15 mouse cellular contexts compared by ENCODE assay signal in the genomic region with DNA sequence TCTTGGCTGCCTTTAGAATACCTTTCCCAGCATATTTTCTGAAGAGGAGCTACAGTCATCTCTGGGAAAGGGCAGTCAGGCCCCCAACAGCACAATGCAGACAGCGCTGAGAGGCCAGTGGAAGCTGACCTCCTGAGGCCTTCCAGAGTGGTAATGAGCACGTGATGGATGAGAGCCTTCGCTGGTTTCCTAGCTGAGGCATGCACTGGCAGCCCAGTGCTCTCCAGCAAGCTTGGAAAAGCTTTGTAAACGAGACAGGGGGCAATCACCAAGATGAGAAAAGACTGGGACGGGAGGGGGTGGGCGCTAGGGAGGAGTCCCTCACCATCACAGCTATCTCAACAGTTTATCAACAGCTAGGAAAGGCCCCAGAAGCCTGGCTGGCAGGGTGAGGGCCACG.
DNase-seq lines count a peak whose midpoint lies in the region; ATAC-seq and TF ChIP-seq lines count a peak whose summit lies in the region.
"Had no signal": no experiment of that assay in that cellular context is flagged by ENCODE, and none has a peak within 500 bp of the region (broad histone marks: within the 10 kb centered on the region; RNA-seq: fewer than 3 reads in every experiment).

No protein-coding gene starts in this region.

- H3K9ac ChIP-seq in forebrain, embryonic 14.5 days (ENCODE audit: low read length): no peak overlapping the region
- H3K9ac ChIP-seq: embryonic facial prominence, embryonic 12.5 days had no signal

- no peaks in the 10 kb centered on the region for H3K27me3 ChIP-seq in forebrain, embryonic 10.5 days (ENCODE audit: poor library complexity, severe bottlenecking)
- no peaks in the 10 kb centered on the region for H3K27me3 ChIP-seq in forebrain, embryonic 14.5 days (replicated peaks; ENCODE audit: control insufficient read depth, insufficient read depth, low read length)
- H3K27me3 ChIP-seq: embryonic facial prominence, embryonic 12.5 days had no signal

- ATAC-seq in forebrain, embryonic 14.5 days: no peak
- ATAC-seq: intestine, embryonic 16.5 days had no signal

- no peaks in the 10 kb centered on the region; the same call in 1 of the 2 replicates for H3K36me3 ChIP-seq in forebrain, embryonic 10.5 days (replicated peaks)
- no peaks in the 10 kb centered on the region for H3K36me3 ChIP-seq in forebrain, embryonic 14.5 days (ENCODE audit: control insufficient read depth, insufficient read depth, low read length)
- H3K36me3 ChIP-seq: embryonic facial prominence, embryonic 12.5 days had no signal

- H3K4me1 ChIP-seq in forebrain, embryonic 10.5 days: peaks cover 40% of the 10 kb centered on the region
- H3K4me1 ChIP-seq in forebrain, embryonic 14.5 days (ENCODE audit: control insufficient read depth, insufficient read depth, low read length): no peaks in the 10 kb centered on the region
- H3K4me1 ChIP-seq in embryonic fibroblast, embryonic 13.5 days (ENCODE audit: control insufficient read depth, insufficient read depth, low read length): peaks cover 26% of the 10 kb centered on the region

- DNase-seq in forebrain, embryonic 10.5 days (ENCODE audit: extremely low spot score, low spot score): no peak
- no peak for DNase-seq in forebrain, embryonic 14.5 days (ENCODE audit: low spot score)
- DNase-seq in kidney, postnatal 10 days: peak; percentile 30
- no peak for DNase-seq in kidney, postnatal 25 days
- DNase-seq in retina, postnatal 1 day: peak; percentile 29
- no peak for DNase-seq in right cerebral cortex, postnatal 10 days (ENCODE audit: low spot score in 2 of 2)
- DNase-seq in adrenal gland, postnatal 36 days: no peak
- DNase-seq: cerebellum, adult 8-10 months; heart, adult 18-20 months; right cerebral cortex, postnatal 14 days; thymus, adult 2 months had no signal

- no peak for TF ChIP-seq POLR2A in embryonic fibroblast, embryonic 13.5 days (IDR thresholded peaks at IDR 0.05; ENCODE audit: low read depth, low read length)

- H3K4me2 ChIP-seq in forebrain, embryonic 14.5 days (ENCODE audit: low read length): no peak overlapping the region
- H3K4me2 ChIP-seq: embryonic facial prominence, embryonic 12.5 days had no signal

- peak overlapping the region; percentile 72 for H3K27ac ChIP-seq in forebrain, embryonic 10.5 days
- H3K27ac ChIP-seq in forebrain, embryonic 14.5 days (ENCODE audit: low read depth, low read length): no peak overlapping the region
- H3K27ac ChIP-seq in embryonic fibroblast, embryonic 13.5 days (ENCODE audit: insufficient read depth, low read length): peak overlapping the region; percentile 58
- H3K27ac ChIP-seq: embryonic facial prominence, embryonic 12.5 days had no signal

- H3K4me3 ChIP-seq in forebrain, embryonic 10.5 days: no peak overlapping the region
- H3K4me3 ChIP-seq in forebrain, embryonic 14.5 days (ENCODE audit: low read depth, low read length): no peak overlapping the region
- H3K4me3 ChIP-seq in embryonic fibroblast, embryonic 13.5 days (ENCODE audit: insufficient read depth, low read length): no peak overlapping the region
- H3K4me3 ChIP-seq: embryonic facial prominence, embryonic 12.5 days; megakaryocyte, embryonic 14.5 days had no signal

- 42% methylated on average over 7 of the region's 7 CpGs for WGBS in forebrain, embryonic 10.5 days
- WGBS in forebrain, embryonic 14.5 days: 53% methylated on average over 7 of the region's 7 CpGs

- peaks cover 10% of the 10 kb centered on the region; the same call in 1 of the 2 replicates for H3K9me3 ChIP-seq in forebrain, embryonic 10.5 days
- peaks cover 3% of the 10 kb centered on the region; the same call in 1 of the 2 replicates for H3K9me3 ChIP-seq in forebrain, embryonic 14.5 days (replicated peaks; ENCODE audit: control insufficient read depth, low read length)

- no peak for TF ChIP-seq CTCF in embryonic fibroblast, embryonic 13.5 days (IDR thresholded peaks at IDR 0.05; ENCODE audit: borderline replicate concordance, insufficient read depth, low read length)

Comparison
In these comparisons a context has a peak if more than half of its experiments do, and no peak if none do; other contexts are left out.
1. DNase-seq: peak in kidney, postnatal 10 days (single experiment) and retina, postnatal 1 day (single experiment); none in forebrain, embryonic 10.5 days (single experiment), forebrain, embryonic 14.5 days (single experiment), kidney, postnatal 25 days (0 of 2), right cerebral cortex, postnatal 10 days (0 of 2) and adrenal gland, postnatal 36 days (0 of 2).